9 mouse cellular contexts compared by ENCODE assay signal in the genomic region with DNA sequence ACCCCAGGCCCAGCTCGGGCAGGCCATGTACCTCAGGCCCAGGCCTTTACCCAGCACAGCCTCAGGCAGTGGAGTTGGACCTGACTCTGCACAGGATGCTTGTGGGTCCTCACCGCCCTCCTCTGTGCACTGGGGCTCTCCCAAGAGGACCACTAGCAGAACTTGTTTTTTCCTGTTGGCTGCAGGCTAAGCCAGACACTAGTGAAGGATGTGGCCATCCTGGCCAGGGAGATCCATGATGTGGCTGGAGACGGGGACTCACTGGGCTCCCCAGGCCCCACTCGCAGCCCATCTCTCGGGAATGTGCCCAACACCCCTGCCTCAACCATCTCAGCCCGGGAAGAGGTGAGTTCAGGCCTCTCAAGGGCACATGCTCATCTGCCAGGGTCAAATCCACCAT. TPM values are rescaled to one million over a fixed set of nuclear protein-coding genes. Genes with fewer than 3 reads are reported as not detected.
DNase-seq lines count a peak whose midpoint lies in the region; ATAC-seq lines count a peak whose summit lies in the region.
"Had no signal": no experiment of that assay in that cellular context is flagged by ENCODE, and none has a peak within 500 bp of the region (broad histone marks: within the 10 kb centered on the region; RNA-seq: fewer than 3 reads in every experiment).

No protein-coding gene starts in this region.

- DNase-seq in adrenal gland, adult 8-10 months = peak; percentile 2
- no peak for DNase-seq in adrenal gland, adult (ENCODE audit: inconsistent age in 2 of 2, low spot score in 1 of 2)
- DNase-seq in lung, postnatal 14 days = no peak
- no peak for DNase-seq in urinary bladder, postnatal 14 days (ENCODE audit: low spot score)
- DNase-seq in testis, postnatal 14 days (ENCODE audit: low spot score) = no peak

- ATAC-seq in lung, embryonic 15.5 days (ENCODE audit: borderline replicate concordance, extremely low read depth, low FRiP score, low TSS enrichment) = no peak
- no peak for ATAC-seq in hindbrain, embryonic 12.5 days (ENCODE audit: low FRiP score)
- no peak for ATAC-seq in neural tube, embryonic 15.5 days (ENCODE audit: low FRiP score)

- H3K36me3 ChIP-seq in lung, embryonic 15.5 days = peaks cover 22% of the 10 kb centered on the region
- peaks cover 55% of the 10 kb centered on the region for H3K36me3 ChIP-seq in hindbrain, embryonic 12.5 days
- H3K36me3 ChIP-seq in neural tube, embryonic 15.5 days = peaks cover 53% of the 10 kb centered on the region

- no peaks in the 10 kb centered on the region for H3K9me3 ChIP-seq in lung, embryonic 15.5 days
- H3K9me3 ChIP-seq in hindbrain, embryonic 12.5 days (replicated peaks) = no peaks in the 10 kb centered on the region
- H3K9me3 ChIP-seq in neural tube, embryonic 15.5 days (replicated peaks) = no peaks in the 10 kb centered on the region

- 51% methylated on average over 6 of the region's 6 CpGs for WGBS in lung, embryonic 15.5 days
- 71% methylated on average over 6 of the region's 6 CpGs for WGBS in hindbrain, embryonic 12.5 days
- 69% methylated on average over 6 of the region's 6 CpGs for WGBS in neural tube, embryonic 15.5 days

- no peak overlapping the region for H3K4me3 ChIP-seq in lung, embryonic 15.5 days
- H3K4me3 ChIP-seq in hindbrain, embryonic 12.5 days = no peak overlapping the region
- no peak overlapping the region for H3K4me3 ChIP-seq in neural tube, embryonic 15.5 days (replicated peaks)

- no peaks in the 10 kb centered on the region for H3K27me3 ChIP-seq in lung, embryonic 15.5 days
- no peaks in the 10 kb centered on the region for H3K27me3 ChIP-seq in hindbrain, embryonic 12.5 days
- no peaks in the 10 kb centered on the region for H3K27me3 ChIP-seq in neural tube, embryonic 15.5 days (replicated peaks)

- H3K4me1 ChIP-seq in lung, embryonic 15.5 days = peaks cover 18% of the 10 kb centered on the region; the same call in 1 of the 2 replicates
- H3K4me1 ChIP-seq in hindbrain, embryonic 12.5 days = peaks cover 18% of the 10 kb centered on the region
- H3K4me1 ChIP-seq in neural tube, embryonic 15.5 days = peaks cover 22% of the 10 kb centered on the region

- no peak overlapping the region for H3K4me2 ChIP-seq in lung, embryonic 15.5 days
- no peak overlapping the region for H3K4me2 ChIP-seq in hindbrain, embryonic 12.5 days (replicated peaks)
- no peak overlapping the region for H3K4me2 ChIP-seq in neural tube, embryonic 15.5 days

- peak overlapping the region; percentile 8; the same call in 1 of the 2 replicates for H3K27ac ChIP-seq in lung, embryonic 15.5 days
- H3K27ac ChIP-seq in hindbrain, embryonic 12.5 days = 0 out of 2 replicates have a peak overlapping the region, but pooled peaks have one; percentile 46
- H3K27ac ChIP-seq in neural tube, embryonic 15.5 days (replicated peaks) = peak overlapping the region; percentile 56

- no peak overlapping the region for H3K9ac ChIP-seq in lung, embryonic 15.5 days
- H3K9ac ChIP-seq in hindbrain, embryonic 12.5 days = peak overlapping the region; percentile 23; the same call in 1 of the 2 replicates
- no peak overlapping the region; the same call in 1 of the 2 replicates for H3K9ac ChIP-seq in neural tube, embryonic 15.5 days (replicated peaks)

RNA-seq across cellular contexts. Expression of a gene that starts 17.7 kb away (rescaled TPM):
- 10 to 100 TPM in 3 of 4 experiments, 1 to 10 TPM in 1; 9.1 to 21.7 (median 15.5) TPM for total RNA-seq in adrenal gland, adult 8-10 months (2022)
- polyA plus RNA-seq in lung, embryonic 15.5 days (2015; fragmentation: Nextera tagmentation; extraction: Ambion mirVana) = 12.7 and 17.9 TPM in 2 replicates
- 5.0 and 5.4 TPM in 2 replicates for polyA plus RNA-seq in hindbrain, embryonic 12.5 days (2016; fragmentation: Nextera tagmentation; extraction: Ambion mirVana)
- polyA plus RNA-seq in neural tube, embryonic 15.5 days (2015; fragmentation: Nextera tagmentation; extraction: Ambion mirVana) = 8.4 and 42.0 TPM in 2 replicates

RNA-seq across cellular contexts. Expression of a gene that starts 22.5 kb away (rescaled TPM):
- 10 to 100 TPM; 43.6 to 74.0 (median 59.1) TPM for total RNA-seq in adrenal gland, adult 8-10 months (2022)
- polyA plus RNA-seq in lung, embryonic 15.5 days (2015; fragmentation: Nextera tagmentation; extraction: Ambion mirVana) = 18.6 and 20.8 TPM in 2 replicates
- polyA plus RNA-seq in hindbrain, embryonic 12.5 days (2016; fragmentation: Nextera tagmentation; extraction: Ambion mirVana) = 28.3 and 28.5 TPM in 2 replicates
- 34.7 and 43.3 TPM in 2 replicates for polyA plus RNA-seq in neural tube, embryonic 15.5 days (2015; fragmentation: Nextera tagmentation; extraction: Ambion mirVana)

RNA-seq across cellular contexts. Expression of a gene that starts 59.7 kb away (rescaled TPM):
- 10 to 100 TPM in 3 of 4 experiments, 1 to 10 TPM in 1; 7.6 to 17.7 (median 14.5) TPM for total RNA-seq in adrenal gland, adult 8-10 months (2022)
- polyA plus RNA-seq in lung, embryonic 15.5 days (2015; fragmentation: Nextera tagmentation; extraction: Ambion mirVana) = 0.72 and 0.98 TPM in 2 replicates
- 0.48 and 0.64 TPM in 2 replicates for polyA plus RNA-seq in hindbrain, embryonic 12.5 days (2016; fragmentation: Nextera tagmentation; extraction: Ambion mirVana)
- 4.5 and 5.7 TPM in 2 replicates for polyA plus RNA-seq in neural tube, embryonic 15.5 days (2015; fragmentation: Nextera tagmentation; extraction: Ambion mirVana)
- total RNA-seq: granulocyte monocyte progenitor cell, adult 5-6 weeks had no signal
